Mouse (Mus musculus) MEL (cell line): ENCODE results near the gene Slc4a4. TPM values are rescaled to one million over a fixed set of nuclear protein-coding genes. Genes with fewer than 3 reads are reported as not detected.

Experiments used
- DNase-seq: peaks from one replicate; pipeline ENCODE4 v3.0.0; 2011; ENCODE audit warnings: low read depth, low spot score
- H3K27ac ChIP-seq: 2 replicates; pipeline ENCODE4 v1.5.1; 2012; ENCODE audit warnings: low read depth, mild to moderate bottlenecking, control low read depth, low read length, moderate library complexity; ENCODE audit not compliant: control insufficient read depth
- H3K27me3 ChIP-seq, 2 experiments: fragments of 150-350 bp in 1 of 2; sonication (generic) in 1 of 2; 2 replicates each; pipeline ENCODE4 v1.6.1; 2012; ENCODE audit warnings: low read length in 2 of 2, mild to moderate bottlenecking in 2 of 2, improper control_type of control experiment in 1 of 2, moderate library complexity in 1 of 2; ENCODE audit not compliant: insufficient read depth in 2 of 2, control insufficient read depth in 1 of 2
- H3K36me3 ChIP-seq, 2 experiments: 2 replicates each; pipeline ENCODE4 v1.6.1; 2012 to 2014; ENCODE audit warnings: low read length in 2 of 2, improper control_type of control experiment in 1 of 2, inconsistent platforms in 1 of 2, mild to moderate bottlenecking in 1 of 2; ENCODE audit not compliant: insufficient read depth in 2 of 2, control insufficient read depth in 1 of 2
- H3K4me1 ChIP-seq, 2 experiments: fragments of 150-350 bp in 1 of 2; sonication (generic) in 1 of 2; 2 replicates each; pipeline ENCODE4 v1.6.1; 2012; ENCODE audit warnings: low read length in 2 of 2, improper control_type of control experiment in 1 of 2, mild to moderate bottlenecking in 1 of 2; ENCODE audit not compliant: insufficient read depth in 2 of 2, control insufficient read depth in 1 of 2
- H3K4me3 ChIP-seq, 2 experiments: fragments of 150-350 bp in 1 of 2; sonication (generic) in 1 of 2; 2 replicates each; pipeline ENCODE4 v1.5.1; 2012; ENCODE audit warnings: low read depth in 2 of 2, low read length in 2 of 2, mild to moderate bottlenecking in 2 of 2, moderate library complexity in 2 of 2, control low read depth in 1 of 2, improper control_type of control experiment in 1 of 2; ENCODE audit not compliant: control insufficient read depth in 1 of 2, insufficient read depth in 1 of 2
- H3K79me2 ChIP-seq: 2 replicates; pipeline ENCODE4 v1.6.1; 2012; ENCODE audit warnings: mild to moderate bottlenecking, low read length, moderate library complexity; ENCODE audit not compliant: control insufficient read depth, poor library complexity, insufficient read depth
- H3K9ac ChIP-seq: 2 replicates; pipeline ENCODE4 v1.6.1; 2012; ENCODE audit warnings: low read depth, mild to moderate bottlenecking, control low read depth, low read length, moderate library complexity; ENCODE audit not compliant: control insufficient read depth, poor library complexity, severe bottlenecking
- H3K9me3 ChIP-seq: fragments of 150-350 bp; sonication (generic); replicated peaks from 2 replicates; pipeline ENCODE4 v1.6.1; 2012; ENCODE audit warnings: mild to moderate bottlenecking, low read length, improper control_type of control experiment, moderate library complexity; ENCODE audit not compliant: insufficient read depth
- BHLHE40 ChIP-seq: IDR thresholded peaks from 2 replicates; pipeline ENCODE4 v1.6.1; 2012; ENCODE audit warnings: low read depth, mild to moderate bottlenecking, inconsistent platforms, low read length, improper control_type of control experiment, borderline replicate concordance
- CHD2 ChIP-seq: IDR thresholded peaks from 2 replicates; pipeline ENCODE4 v1.6.1; 2011; ENCODE audit warnings: low read length, improper control_type of control experiment
- ELF1 ChIP-seq: IDR thresholded peaks from 2 replicates; pipeline ENCODE4 v1.6.1; 2014; ENCODE audit warnings: low read depth, mild to moderate bottlenecking, inconsistent platforms, low read length, improper control_type of control experiment, moderate library complexity
- GABPA ChIP-seq: IDR thresholded peaks from 2 replicates; pipeline ENCODE4 v1.6.1; 2012; ENCODE audit warnings: low read depth, mild to moderate bottlenecking, inconsistent platforms, low read length, improper control_type of control experiment, moderate library complexity
- GATA1 ChIP-seq: IDR thresholded peaks from 2 replicates; pipeline ENCODE4 v1.6.1; 2011; ENCODE audit warnings: low read depth, low read length, improper control_type of control experiment
- JUND ChIP-seq: IDR thresholded peaks from 2 replicates; pipeline ENCODE4 v1.6.1; 2011; ENCODE audit warnings: low read depth, mild to moderate bottlenecking, improper control_type of control experiment, low read length
- MAZ ChIP-seq: IDR thresholded peaks from 2 replicates; pipeline ENCODE4 v1.6.1; 2012; ENCODE audit warnings: low read depth, mild to moderate bottlenecking, inconsistent platforms, low read length, improper control_type of control experiment
- MEF2A ChIP-seq: IDR thresholded peaks from 2 replicates; pipeline ENCODE4 v1.6.1; 2014; ENCODE audit warnings: low read depth, mild to moderate bottlenecking, inconsistent platforms, low read length, improper control_type of control experiment; ENCODE audit not compliant: poor library complexity, insufficient replicate concordance, severe bottlenecking; ENCODE audit errors: extremely low read depth
- MXI1 ChIP-seq: IDR thresholded peaks from 2 replicates; pipeline ENCODE4 v1.6.1; 2011; ENCODE audit warnings: mild to moderate bottlenecking, low read depth, low read length, improper control_type of control experiment
- MYB ChIP-seq: IDR thresholded peaks from 2 replicates; pipeline ENCODE4 v1.6.1; 2011; ENCODE audit warnings: mild to moderate bottlenecking, low read depth, low read length, improper control_type of control experiment
- NRF1 ChIP-seq: IDR thresholded peaks from 2 replicates; pipeline ENCODE4 v1.6.1; 2014; ENCODE audit warnings: low read depth, mild to moderate bottlenecking, inconsistent platforms, low read length, improper control_type of control experiment, moderate library complexity; ENCODE audit not compliant: poor library complexity, insufficient read depth, severe bottlenecking
- RAD21 ChIP-seq: IDR thresholded peaks from 2 replicates; pipeline ENCODE4 v1.6.1; 2011; ENCODE audit warnings: mild to moderate bottlenecking, low read depth, low read length, improper control_type of control experiment
- SIN3A ChIP-seq: IDR thresholded peaks from 2 replicates; pipeline ENCODE4 v1.6.1; 2012; ENCODE audit warnings: low read length, improper control_type of control experiment, inconsistent platforms
- TBP ChIP-seq: IDR thresholded peaks from 2 replicates; pipeline ENCODE4 v1.8.0; 2011; ENCODE audit warnings: low read depth, low read length, improper control_type of control experiment
- ZMIZ1 ChIP-seq: IDR thresholded peaks from 2 replicates; pipeline ENCODE4 v1.6.1; 2012; ENCODE audit warnings: low read depth, mild to moderate bottlenecking, inconsistent platforms, low read length, improper control_type of control experiment, moderate library complexity
- polyA plus RNA-seq, 2 experiments: library from polyadenylated mRNA; stranded (reverse) in 1 of 2; unstranded in 1 of 2; fragments of >175 nt in 1 of 2; fragments of >200 nt in 1 of 2; gene quantifications; 2 replicates each; pipeline versions ENCODE4 v1.2.1 to v1.2.4; 2012; ENCODE audit warnings: low replicate concordance in 2 of 2, low read depth in 1 of 2; ENCODE audit not compliant: insufficient read length in 2 of 2, insufficient read depth in 1 of 2, missing spikeins in 1 of 2
- total RNA-seq: library from RNA; depleted of rRNA; stranded (reverse); fragments of 300-350 nt; gene quantifications from 2 replicates; pipeline ENCODE4 v1.2.3, GENCODE M21; 2012

Slc4a4 gene
- total and polyA plus RNA-seq, 3 experiments: not detected

DNA sequence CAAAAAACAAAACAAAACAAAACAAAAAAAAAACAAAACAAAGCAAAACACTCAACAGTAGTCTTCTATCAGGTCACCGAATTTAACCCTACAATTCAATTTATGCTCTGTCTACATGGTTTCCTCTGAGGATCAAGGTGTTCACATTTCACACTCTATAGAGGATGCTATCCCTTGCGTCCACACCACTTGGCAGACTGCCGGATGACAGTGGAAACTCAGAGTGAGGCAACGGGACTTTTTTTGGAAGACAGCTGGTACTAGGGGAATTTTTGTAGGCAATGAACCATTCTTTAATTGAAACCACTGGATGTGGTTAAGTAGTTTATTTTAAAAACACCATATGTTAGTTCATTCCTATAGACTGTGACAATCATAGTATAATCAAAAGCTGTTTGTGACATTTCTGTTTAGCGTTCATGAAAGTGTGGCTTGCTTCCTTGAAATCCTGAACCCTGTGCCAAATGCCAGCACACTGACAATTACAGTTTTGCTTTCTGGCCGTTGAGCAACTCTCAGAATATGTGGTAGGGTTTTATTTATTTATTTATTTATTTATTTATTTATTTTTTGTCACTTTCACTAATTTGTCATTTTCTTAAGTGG lies 78.2 kb downstream of the Slc4a4 start:
- no peak for DNase-seq
- Histone ChIP-seq H3K36me3 (no peaks in the 10 kb centered on the region), H3K9me3 (no peaks in the 10 kb centered on the region), H3K27me3 (no peaks in the 10 kb centered on the region), H3K79me2 (no peaks in the 10 kb centered on the region), H3K9ac (no peak overlapping the region), H3K27ac (no peak overlapping the region), H3K4me1 (no peaks in the 10 kb centered on the region), H3K4me3 (no peak overlapping the region)
- TF ChIP-seq JUND: no peak
- TF ChIP-seq RAD21: no peak
- TF ChIP-seq CHD2: no peak
- TF ChIP-seq MYB: no peak
- no peak for TF ChIP-seq GATA1
- TF ChIP-seq GABPA: no peak
- no peak for TF ChIP-seq MXI1

DNA sequence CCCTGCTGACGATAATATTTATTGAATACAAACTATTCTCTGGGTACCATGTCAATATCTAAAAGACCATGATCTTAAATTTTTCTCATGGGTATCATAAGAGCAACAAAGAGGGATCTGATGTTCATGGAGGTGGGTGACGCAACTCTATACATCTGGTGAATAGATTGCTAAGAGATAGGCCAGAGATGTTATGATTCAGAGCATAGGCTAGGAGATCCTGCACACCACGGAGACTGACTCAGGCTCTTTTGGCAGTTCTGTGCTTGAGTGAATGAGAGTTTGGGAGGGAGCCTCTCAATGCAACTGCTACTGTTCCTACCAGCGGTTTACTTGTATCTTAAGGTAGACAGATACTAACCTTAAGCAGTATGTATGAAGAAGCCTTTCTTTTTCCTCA lies 79.9 kb downstream of the Slc4a4 start:
- TF ChIP-seq CHD2: no peak
- TF ChIP-seq MEF2A: no peak
- TF ChIP-seq NRF1: no peak
- no peak for TF ChIP-seq ZMIZ1
- no peak for TF ChIP-seq BHLHE40
- no peak for TF ChIP-seq SIN3A
- no peak for TF ChIP-seq ELF1
- no peak for TF ChIP-seq MAZ
- no peak for TF ChIP-seq TBP
- Histone ChIP-seq H3K36me3 (no peaks in the 10 kb centered on the region), H3K9me3 (no peaks in the 10 kb centered on the region), H3K9ac (no peak overlapping the region), H3K4me3 (no peak overlapping the region), H3K27me3 (no peaks in the 10 kb centered on the region), H3K4me1 (no peaks in the 10 kb centered on the region), H3K79me2 (no peaks in the 10 kb centered on the region), H3K27ac (no peak overlapping the region)
- no peak for DNase-seq
